Mouse (Mus musculus): ENCODE results near the gene 1520401A03Rik. TPM values are rescaled to one million over a fixed set of nuclear protein-coding genes. Genes with fewer than 3 reads are reported as not detected.

1520401A03Rik gene
- total RNA-seq, 2 experiments from 2014 or later: 0.16 to 0.19 TPM

GRCm38 (mm10) chr17:23744076-23744475, 21.5 kb upstream of the 1520401A03Rik start:
- DNase-seq (ENCODE audit: low spot score in 2 of 2): no peak

GRCm38 (mm10) chr17:23742941-23743340, 20.4 kb upstream of the 1520401A03Rik start:
- no peak for DNase-seq (ENCODE audit: low spot score in 2 of 2)

- DNase-seq (ENCODE audit: low spot score in 2 of 2): no peak
Observed at GRCm38 (mm10) chr17:23742210-23742793, 19.7 kb upstream of the 1520401A03Rik start.

GRCm38 (mm10) chr17:23741359-23742209, 19.0 kb upstream of the 1520401A03Rik start:
- no peak for DNase-seq (ENCODE audit: low spot score in 2 of 2)

- no peak for DNase-seq (ENCODE audit: low spot score in 2 of 2)
Observed at GRCm38 (mm10) chr17:23740598-23741021, 18.0 kb upstream of the 1520401A03Rik start, which contains the start of gene Paqr4. Gene Paqr4 (minus strand): TSS chr17:23740867.

GRCm38 (mm10) chr17:23740136-23740584, 17.6 kb upstream of the 1520401A03Rik start:
- DNase-seq (ENCODE audit: low spot score in 2 of 2): peak; percentile 92 to 95

GRCm38 (mm10) chr17:23739202-23740135, 16.9 kb upstream of the 1520401A03Rik start:
- DNase-seq (ENCODE audit: low spot score in 2 of 2): peak; percentile 40 to 48

- DNase-seq (ENCODE audit: low spot score in 2 of 2): no peak
Observed at GRCm38 (mm10) chr17:23738836-23739201, 16.2 kb upstream of the 1520401A03Rik start.

GRCm38 (mm10) chr17:23737493-23738445, 15.2 kb upstream of the 1520401A03Rik start:
- DNase-seq (ENCODE audit: low spot score in 2 of 2): no peak

GRCm38 (mm10) chr17:23734341-23734740, 11.8 kb upstream of the 1520401A03Rik start:
- DNase-seq (ENCODE audit: low spot score in 2 of 2): no peak

GRCm38 (mm10) chr17:23730441-23730840, 7.9 kb upstream of the 1520401A03Rik start:
- no peak for DNase-seq (ENCODE audit: low spot score in 2 of 2)

- DNase-seq (ENCODE audit: low spot score in 2 of 2): peak; percentile 42 to 59
Observed at GRCm38 (mm10) chr17:23726758-23727142, 4.2 kb upstream of the 1520401A03Rik start.

- peak; percentile 92 to 93 for DNase-seq (ENCODE audit: low spot score in 2 of 2)
Observed at GRCm38 (mm10) chr17:23725999-23726757, 3.6 kb upstream of the 1520401A03Rik start, which contains the start of gene Pkmyt1. Gene Pkmyt1 (plus strand): TSS chr17:23726336.

GRCm38 (mm10) chr17:23725477-23725876, 2.9 kb upstream of the 1520401A03Rik start:
- no peak for DNase-seq (ENCODE audit: low spot score in 2 of 2)

- DNase-seq (ENCODE audit: low spot score in 2 of 2): no peak
Observed at GRCm38 (mm10) chr17:23721886-23722285, 697 bp downstream of the 1520401A03Rik start.

GRCm38 (mm10) chr17:23719455-23719854, 3.1 kb downstream of the 1520401A03Rik start:
- DNase-seq (ENCODE audit: low spot score in 2 of 2): no peak

- no peak for DNase-seq (ENCODE audit: low spot score in 2 of 2)
Observed at GRCm38 (mm10) chr17:23717003-23717402, 5.6 kb downstream of the 1520401A03Rik start.

- DNase-seq (ENCODE audit: low spot score in 2 of 2): peak; percentile 73 to 80
Observed at GRCm38 (mm10) chr17:23706212-23706611, 16.4 kb downstream of the 1520401A03Rik start.

GRCm38 (mm10) chr17:23705525-23706104, 17.0 kb downstream of the 1520401A03Rik start:
- DNase-seq (ENCODE audit: low spot score in 2 of 2): no peak

All from left cerebral cortex, adult 18-20 months (tissue).